Mouse (Mus musculus): ENCODE measurements around the gene Neurl1a.

GRCm38 (mm10) chr19:47148267-47148847 is 30.3 kb upstream of the Neurl1a start:
- TF ChIP-seq CTCF (IDR thresholded peaks at IDR 0.05; ENCODE audit: control insufficient read depth, insufficient read depth, insufficient read length) (no peak), MAX (IDR thresholded peaks at IDR 0.05) (no peak), CEBPB (IDR thresholded peaks at IDR 0.05; ENCODE audit: low read depth) (no peak), MYOG (IDR thresholded peaks at IDR 0.05; ENCODE audit: control insufficient read depth, extremely low read depth, insufficient read length) (no peak), FOSL1 (IDR thresholded peaks at IDR 0.05; ENCODE audit: insufficient read depth, low read length, poor library complexity, severe bottlenecking) (no peak), MYOD1 (IDR thresholded peaks at IDR 0.05; ENCODE audit: control insufficient read depth, insufficient read length, low read depth) (no peak)

Data from C2C12 (cell line).